Mouse (Mus musculus) small intestine, adult 2 months (tissue): Measurements from ENCODE around the gene Slc22a5.

Experiments used
- CTCF ChIP-seq: fragments of 200-500 bp; IDR thresholded peaks from 2 replicates; pipeline ENCODE4 v1.5.1; 2012; ENCODE audit warnings: low read depth, mild to moderate bottlenecking, control low read depth, inconsistent platforms, low read length, moderate library complexity, mixed read lengths; ENCODE audit not compliant: insufficient replicate concordance, insufficient read length; ENCODE audit errors: extremely low read depth
- POLR2A ChIP-seq: fragments of 200-500 bp; IDR thresholded peaks from 2 replicates; pipeline ENCODE4 v1.6.1; 2012; ENCODE audit warnings: low read depth, mild to moderate bottlenecking, control low read depth, inconsistent platforms, low read length, moderate library complexity

DNA sequence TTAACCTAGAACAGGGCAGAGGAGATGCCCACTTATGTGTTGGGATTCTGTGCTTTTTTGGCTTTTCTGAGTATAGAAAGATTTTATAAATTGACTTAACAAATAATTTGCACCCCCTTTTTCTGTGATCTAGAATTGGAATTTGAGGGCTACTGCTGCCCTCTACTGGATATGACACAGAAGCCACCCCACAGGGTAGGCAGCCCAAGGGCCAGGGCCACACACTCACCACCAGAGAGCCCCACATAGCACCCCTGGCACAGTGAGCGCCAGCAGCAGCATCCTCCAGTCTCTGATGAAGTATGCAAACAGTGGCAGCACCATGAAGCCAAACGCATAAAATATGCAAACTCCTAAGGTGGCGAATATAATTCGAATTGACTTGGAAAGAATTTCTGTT lies 16.8 kb downstream of the Slc22a5 start:
- peak; percentile 71; the same call in 1 of the 2 replicates for TF ChIP-seq CTCF
- TF ChIP-seq POLR2A = no peak
